Mouse (Mus musculus) myocyte (in vitro differentiated cells): Measurements from ENCODE around the gene Slc4a1. TPM values are rescaled to one million over a fixed set of nuclear protein-coding genes. Genes with fewer than 3 reads are reported as not detected.
A peak's percentile ranks its signal among the peaks of the same experiment; 100 is the strongest.

Source experiments
- H3K27me3 ChIP-seq: one replicate; pipeline ENCODE4 v1.6.1; 2011; ENCODE audit not compliant: control insufficient read depth, insufficient read depth, insufficient read length
- H3K36me3 ChIP-seq: one replicate; pipeline ENCODE4 v1.6.1; 2011; ENCODE audit not compliant: control insufficient read depth, insufficient read depth
- H3K4me2 ChIP-seq: one replicate; pipeline ENCODE4 v1.6.1; 2011; ENCODE audit warnings: low read depth, control low read depth
- H3K4me3 ChIP-seq: one replicate; pipeline ENCODE4 v1.5.1; 2011; ENCODE audit warnings: mild to moderate bottlenecking, control low read depth, moderate library complexity
- H3K79me2 ChIP-seq: one replicate; pipeline ENCODE4 v1.6.1; 2011; ENCODE audit not compliant: control insufficient read depth, insufficient read depth
- H3ac ChIP-seq: one replicate; pipeline ENCODE4 v1.6.1; 2011; ENCODE audit not compliant: control insufficient read depth, insufficient read length
- CEBPB ChIP-seq: IDR thresholded peaks from 2 replicates; pipeline ENCODE4 v1.6.1; 2011; ENCODE audit warnings: mild to moderate bottlenecking, moderate library complexity; ENCODE audit not compliant: poor library complexity, insufficient read depth, severe bottlenecking
- E2F4 ChIP-seq: IDR thresholded peaks from one replicate; pipeline ENCODE4 v1.6.1; 2011; ENCODE audit warnings: mild to moderate bottlenecking, control low read depth, moderate library complexity; ENCODE audit not compliant: insufficient read depth
- MAX ChIP-seq: IDR thresholded peaks from one replicate; pipeline ENCODE4 v1.6.1; 2011; ENCODE audit warnings: low read depth, mild to moderate bottlenecking, control low read depth
- MYOD1 ChIP-seq, 3 experiments: IDR thresholded peaks; one replicate each; pipeline ENCODE4 v1.6.1; 2011; ENCODE audit warnings: control low read depth in 2 of 3, low read depth in 2 of 3, mild to moderate bottlenecking in 2 of 3, moderate library complexity in 1 of 3; ENCODE audit not compliant: insufficient read length in 2 of 3, control insufficient read depth in 1 of 3
- MYOG ChIP-seq, 3 experiments: IDR thresholded peaks; one replicate each; pipeline ENCODE4 v1.6.1; 2011; ENCODE audit warnings: control low read depth in 2 of 3, low read depth in 2 of 3, mild to moderate bottlenecking in 2 of 3; ENCODE audit not compliant: insufficient read length in 2 of 3, control insufficient read depth in 1 of 3, insufficient read depth in 1 of 3
- POLR2A ChIP-seq: IDR thresholded peaks from one replicate; pipeline ENCODE4 v1.6.1; 2011; ENCODE audit warnings: low read depth, mild to moderate bottlenecking, control low read depth, moderate library complexity; ENCODE audit not compliant: insufficient read length
- POLR2AphosphoS2 ChIP-seq: IDR thresholded peaks from one replicate; pipeline ENCODE4 v1.6.1; 2011; ENCODE audit warnings: low read depth, control low read depth; ENCODE audit not compliant: insufficient read length
- REST ChIP-seq: IDR thresholded peaks from one replicate; pipeline ENCODE4 v1.6.1; 2011; ENCODE audit warnings: mild to moderate bottlenecking, control low read depth, moderate library complexity; ENCODE audit not compliant: insufficient read depth, insufficient read length
- SRF ChIP-seq: IDR thresholded peaks from one replicate; pipeline ENCODE4 v1.6.1; 2011; ENCODE audit warnings: low read depth; ENCODE audit not compliant: control insufficient read depth, insufficient read length
- TCF12 ChIP-seq: IDR thresholded peaks from one replicate; pipeline ENCODE4 v1.6.1; 2011; ENCODE audit warnings: mild to moderate bottlenecking, control low read depth; ENCODE audit not compliant: poor library complexity, insufficient read depth, severe bottlenecking
- TCF3 ChIP-seq: IDR thresholded peaks from one replicate; pipeline ENCODE4 v1.6.1; 2011; ENCODE audit warnings: low read depth, control low read depth; ENCODE audit not compliant: insufficient read length
- USF1 ChIP-seq: IDR thresholded peaks from one replicate; pipeline ENCODE4 v1.6.1; 2011; ENCODE audit warnings: low read depth, mild to moderate bottlenecking, control low read depth, moderate library complexity
- polyA plus RNA-seq: library from polyadenylated mRNA; unstranded; fragments of >200 nt; fragmentation: generic; extraction: Trizol; gene quantifications from one replicate; pipeline ENCODE4 v1.2.1, GENCODE M21; 2012; ENCODE audit warnings: missing spikeins

Gene Slc4a1
- polyA plus RNA-seq, 1 experiment: not detected

DNA sequence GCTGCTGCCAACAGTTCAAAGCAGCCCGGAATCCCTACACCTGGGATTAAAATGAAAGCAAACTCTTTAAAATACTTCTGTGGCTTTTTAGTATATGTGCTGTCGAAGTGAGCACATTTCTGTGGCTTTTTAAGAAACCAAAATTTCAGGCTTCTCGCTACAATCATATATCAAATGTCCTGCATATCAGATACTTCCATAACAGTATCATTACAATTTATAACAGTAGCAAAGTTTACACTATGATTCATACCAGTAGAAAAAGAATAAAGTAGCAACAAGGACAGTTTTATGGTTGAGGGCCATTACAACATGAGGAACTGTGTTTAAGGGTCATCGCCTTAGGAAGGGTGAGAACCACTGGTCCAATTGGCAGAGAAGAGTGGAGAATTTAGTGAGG is 24.9 kb downstream of the Slc4a1 start:
- Histone ChIP-seq H3K4me2 (no peak overlapping the region), H3K4me3 (no peak overlapping the region), H3ac (no peak overlapping the region)

DNA sequence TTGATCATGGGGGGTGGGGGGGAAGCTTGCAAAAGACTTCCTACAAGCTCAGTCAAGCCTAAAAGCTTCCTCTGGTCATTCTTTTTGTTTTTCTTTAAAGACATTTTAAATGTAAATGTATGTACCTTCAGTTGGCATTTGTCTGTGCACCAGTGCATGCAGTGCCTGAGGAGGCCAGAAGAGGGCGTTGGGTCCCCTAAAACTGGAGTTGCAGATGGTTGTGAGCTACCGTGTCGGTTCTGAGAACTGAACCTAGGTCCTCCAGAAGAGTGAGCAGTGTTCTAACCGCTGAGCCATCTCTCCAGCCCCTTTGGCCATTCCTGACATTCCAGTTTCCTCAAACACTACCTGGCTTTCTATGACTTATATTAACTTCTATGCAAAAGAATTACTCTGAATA is 26.4 kb downstream of the Slc4a1 start:
- no peaks in the 10 kb centered on the region for H3K36me3 ChIP-seq
- H3K4me2 ChIP-seq: no peak overlapping the region
- peaks cover 18% of the 10 kb centered on the region for H3K27me3 ChIP-seq
- no peak overlapping the region for H3ac ChIP-seq
- H3K4me3 ChIP-seq: no peak overlapping the region
- H3K79me2 ChIP-seq: no peaks in the 10 kb centered on the region
- TF ChIP-seq REST: no peak
- no peak for TF ChIP-seq MYOG (IDR thresholded peaks at IDR 0.05; ENCODE audit: control insufficient read depth in 1 of 3, insufficient read depth in 1 of 3, insufficient read length in 2 of 3, low read depth in 2 of 3)
- TF ChIP-seq POLR2A: no peak
- no peak for TF ChIP-seq CEBPB
- TF ChIP-seq USF1: no peak
- no peak for TF ChIP-seq E2F4
- TF ChIP-seq TCF12: no peak
- no peak for TF ChIP-seq POLR2AphosphoS2
- no peak for TF ChIP-seq SRF
- no peak for TF ChIP-seq MAX
- TF ChIP-seq TCF3: no peak
- TF ChIP-seq MYOD1 (IDR thresholded peaks at IDR 0.05; ENCODE audit: control insufficient read depth in 1 of 3, insufficient read length in 2 of 3, low read depth in 2 of 3): no peak

More for the DNA sequence above, 24.9 kb downstream of the Slc4a1 start:
- no peaks in the 10 kb centered on the region for H3K79me2 ChIP-seq
- TF ChIP-seq POLR2A: no peak
- no peak for TF ChIP-seq USF1
- TF ChIP-seq SRF: no peak
- no peak for TF ChIP-seq MYOG (IDR thresholded peaks at IDR 0.05; ENCODE audit: control insufficient read depth in 1 of 3, insufficient read depth in 1 of 3, insufficient read length in 2 of 3, low read depth in 2 of 3)
- TF ChIP-seq TCF3: no peak
- no peak for TF ChIP-seq POLR2AphosphoS2
- TF ChIP-seq CEBPB: no peak
- TF ChIP-seq TCF12: no peak
- no peak for TF ChIP-seq MAX
- TF ChIP-seq MYOD1 (IDR thresholded peaks at IDR 0.05; ENCODE audit: control insufficient read depth in 1 of 3, insufficient read length in 2 of 3, low read depth in 2 of 3): no peak
- no peak for TF ChIP-seq E2F4
- TF ChIP-seq REST: no peak
- H3K27me3 ChIP-seq: peaks cover 27% of the 10 kb centered on the region
- no peaks in the 10 kb centered on the region for H3K36me3 ChIP-seq

DNA sequence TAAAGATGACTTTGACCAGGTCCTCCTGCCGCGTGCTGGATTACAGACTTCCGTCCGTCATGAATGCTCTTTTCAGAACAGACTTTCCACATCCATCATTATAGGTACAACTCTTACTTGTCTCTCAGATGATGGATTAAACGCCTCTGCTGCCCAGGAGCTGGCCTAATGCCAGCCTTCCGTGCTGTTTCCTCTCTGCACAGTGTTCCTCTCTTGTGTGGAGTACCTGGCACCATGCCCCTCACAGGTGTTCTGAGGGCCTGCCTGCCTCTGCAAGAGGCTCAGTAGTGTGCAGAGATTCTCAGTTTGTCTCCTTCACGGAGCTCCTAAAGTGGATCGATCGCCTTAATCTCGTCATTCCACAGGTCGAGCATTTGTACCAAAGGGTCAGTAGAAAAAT is 26.8 kb downstream of the Slc4a1 start:
- peaks cover 15% of the 10 kb centered on the region for H3K27me3 ChIP-seq
- no peak overlapping the region for H3ac ChIP-seq
- no peak overlapping the region for H3K4me2 ChIP-seq

DNA sequence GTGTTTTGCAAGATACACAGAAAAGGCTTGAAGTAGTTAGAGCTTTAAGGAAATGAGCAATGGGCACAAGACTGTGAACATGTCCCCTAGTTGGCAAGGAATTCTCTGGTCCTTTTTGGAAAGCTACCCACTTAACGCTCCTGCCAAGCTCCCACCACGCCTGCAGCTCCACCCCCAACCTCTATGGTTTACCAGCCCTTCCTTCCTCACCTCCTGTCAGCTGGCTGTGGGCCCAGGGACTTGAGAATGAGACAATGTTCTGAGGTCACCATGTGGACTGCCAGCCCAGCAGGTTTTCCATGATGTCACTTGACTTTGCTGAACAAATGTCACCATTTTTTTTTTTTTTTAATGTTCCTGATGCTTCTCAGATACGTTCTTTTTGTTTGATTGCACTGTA is 27.4 kb downstream of the Slc4a1 start:
- no peaks in the 10 kb centered on the region for H3K79me2 ChIP-seq
- TF ChIP-seq E2F4: no peak
- peak in 1 of 3 experiments; percentile 8 for TF ChIP-seq MYOG (IDR thresholded peaks at IDR 0.05; ENCODE audit: control insufficient read depth in 1 of 3, insufficient read depth in 1 of 3, insufficient read length in 2 of 3, low read depth in 2 of 3)
- no peak for TF ChIP-seq USF1
- no peak overlapping the region for H3ac ChIP-seq
- H3K4me2 ChIP-seq: no peak overlapping the region
- H3K4me3 ChIP-seq: no peak overlapping the region
- peaks cover 11% of the 10 kb centered on the region for H3K27me3 ChIP-seq
- H3K36me3 ChIP-seq: no peaks in the 10 kb centered on the region

More for the DNA sequence above, 26.8 kb downstream of the Slc4a1 start:
- TF ChIP-seq USF1 (no peak), POLR2AphosphoS2 (no peak), TCF3 (no peak), E2F4 (no peak), TCF12 (no peak), MYOD1 (IDR thresholded peaks at IDR 0.05; ENCODE audit: control insufficient read depth in 1 of 3, insufficient read length in 2 of 3, low read depth in 2 of 3) (no peak)
- no peak overlapping the region for H3K4me3 ChIP-seq
- no peaks in the 10 kb centered on the region for H3K36me3 ChIP-seq
- no peaks in the 10 kb centered on the region for H3K79me2 ChIP-seq

DNA sequence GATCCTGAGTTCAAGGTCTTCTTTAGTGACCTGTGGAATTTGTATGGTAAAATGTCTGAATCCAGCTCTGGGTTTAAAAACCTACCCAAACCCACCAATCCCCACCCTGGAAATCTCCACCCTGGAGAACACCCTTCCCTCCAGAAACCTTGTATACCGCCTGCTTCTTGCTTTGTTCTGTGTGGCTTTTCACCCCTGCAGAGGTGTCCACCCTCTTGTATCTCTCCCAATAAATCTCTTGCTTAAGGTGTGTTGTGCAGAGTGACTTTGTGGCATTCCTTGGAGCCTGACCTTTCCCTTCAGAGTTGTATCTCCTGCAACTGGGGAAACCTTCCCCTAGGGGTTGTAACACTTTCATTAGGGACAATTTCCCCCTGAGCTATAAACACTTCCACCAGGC is 28.1 kb downstream of the Slc4a1 start:
- H3K27me3 ChIP-seq: peaks cover 13% of the 10 kb centered on the region
- no peaks in the 10 kb centered on the region for H3K79me2 ChIP-seq
- H3ac ChIP-seq: no peak overlapping the region
- TF ChIP-seq TCF3 (no peak), MYOG (IDR thresholded peaks at IDR 0.05; ENCODE audit: control insufficient read depth in 1 of 3, insufficient read depth in 1 of 3, insufficient read length in 2 of 3, low read depth in 2 of 3) (no peak), MAX (no peak), POLR2AphosphoS2 (no peak), TCF12 (no peak)
- no peaks in the 10 kb centered on the region for H3K36me3 ChIP-seq
- no peak overlapping the region for H3K4me2 ChIP-seq
- no peak overlapping the region for H3K4me3 ChIP-seq
